Mouse (Mus musculus) liver, adult (tissue): ENCODE data around the gene Meis1.
A peak's percentile ranks its signal among the peaks of the same experiment; 100 is the strongest.

Experiments
- GATA4 ChIP-seq: IDR thresholded peaks from 2 replicates; pipeline ENCODE4 v1.6.1; 2014; ENCODE audit warnings: mild to moderate bottlenecking, low read length; ENCODE audit not compliant: insufficient replicate concordance

Gene Meis1

DNA sequence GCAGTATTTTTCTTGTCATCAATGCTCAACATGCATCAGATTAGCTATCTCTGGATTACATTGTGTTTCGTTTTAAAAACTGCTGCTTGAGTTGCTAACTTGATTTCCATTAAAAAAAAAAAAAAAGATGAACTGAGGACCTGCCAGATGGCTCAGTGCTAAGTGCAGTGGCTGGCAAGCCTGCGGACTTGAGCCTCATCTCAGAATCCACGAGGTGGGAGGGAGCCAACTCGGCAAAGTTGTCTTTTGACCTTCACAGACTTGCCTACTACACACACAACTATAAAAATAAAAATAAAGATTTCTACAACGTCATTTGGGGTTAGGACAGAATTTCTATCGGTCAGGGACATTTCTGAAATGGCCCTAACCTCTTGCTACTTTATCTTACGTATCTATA, 62.8 kb downstream of the Meis1 start:
- TF ChIP-seq GATA4 = no peak

DNA sequence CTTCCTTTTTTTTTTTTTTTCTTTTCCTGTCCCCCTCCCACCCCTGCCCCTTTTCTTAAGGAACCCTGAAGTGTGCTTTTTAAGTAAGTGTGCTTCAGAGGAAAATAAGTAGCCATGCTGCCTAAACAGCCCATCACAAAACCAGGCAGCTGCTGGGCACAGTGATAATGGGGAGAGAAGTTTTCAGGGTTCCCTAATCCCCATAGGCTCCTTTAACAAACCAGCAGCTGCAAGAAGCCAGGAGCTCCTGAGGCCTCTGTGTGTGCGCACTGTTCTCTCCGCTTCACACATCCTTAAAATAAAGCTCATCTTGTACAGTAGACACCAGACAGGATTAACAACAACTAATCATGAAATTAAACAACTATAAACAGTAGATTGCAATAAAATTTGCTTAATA, 63.9 kb downstream of the Meis1 start:
- no peak for TF ChIP-seq GATA4

DNA sequence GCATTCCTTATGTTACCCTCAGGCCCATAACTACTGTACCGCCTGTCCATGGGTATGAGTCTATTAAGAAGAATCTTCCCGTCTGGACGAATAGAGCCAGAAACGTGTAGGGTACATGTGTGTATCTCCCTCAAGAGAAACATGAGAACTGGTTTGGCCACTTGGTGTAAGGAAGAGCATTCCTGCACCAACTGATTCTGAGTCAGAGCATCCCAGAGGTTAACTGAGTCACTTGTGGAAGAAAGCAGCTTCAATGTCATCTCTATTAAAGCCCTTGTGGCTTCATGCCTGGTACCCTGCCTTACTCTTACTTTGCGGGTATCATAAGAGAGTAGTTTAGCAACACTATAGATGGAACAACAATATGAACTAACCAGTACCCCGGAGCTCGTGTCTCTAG, 64.9 kb downstream of the Meis1 start:
- TF ChIP-seq GATA4 = no peak

DNA sequence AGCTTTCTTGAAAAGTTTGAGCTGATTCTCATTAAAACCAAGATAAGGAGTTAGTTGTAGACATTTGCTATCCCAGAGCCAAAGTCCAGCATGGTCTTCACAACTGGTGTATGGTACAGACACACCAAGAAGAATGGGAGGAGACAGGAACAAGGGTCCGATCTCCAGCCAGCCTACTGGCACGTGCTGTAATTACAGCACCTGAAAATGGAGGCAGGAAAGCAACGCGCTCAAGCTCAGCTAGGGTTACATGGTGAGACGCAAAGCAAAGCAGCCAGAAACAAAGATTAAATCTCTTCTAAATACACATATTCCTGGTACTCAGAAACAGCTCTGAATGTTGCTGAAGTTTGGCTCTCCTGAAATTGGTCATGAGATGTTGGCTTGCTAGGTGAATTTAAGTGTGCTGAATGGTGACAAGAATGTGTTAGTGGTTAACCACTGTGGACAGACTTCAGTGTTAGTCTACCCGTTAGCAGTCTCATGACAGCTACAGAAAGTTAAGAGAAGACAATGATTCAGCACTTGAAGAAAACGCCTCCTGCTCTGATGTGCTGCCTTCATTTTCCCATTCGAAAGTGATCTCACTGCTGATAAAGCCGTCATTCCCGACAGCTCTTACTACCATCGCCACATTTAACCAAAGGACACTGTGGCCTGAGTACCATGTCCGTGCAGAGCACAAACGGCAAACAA, 70.0 kb downstream of the Meis1 start:
- TF ChIP-seq GATA4 = no peak

DNA sequence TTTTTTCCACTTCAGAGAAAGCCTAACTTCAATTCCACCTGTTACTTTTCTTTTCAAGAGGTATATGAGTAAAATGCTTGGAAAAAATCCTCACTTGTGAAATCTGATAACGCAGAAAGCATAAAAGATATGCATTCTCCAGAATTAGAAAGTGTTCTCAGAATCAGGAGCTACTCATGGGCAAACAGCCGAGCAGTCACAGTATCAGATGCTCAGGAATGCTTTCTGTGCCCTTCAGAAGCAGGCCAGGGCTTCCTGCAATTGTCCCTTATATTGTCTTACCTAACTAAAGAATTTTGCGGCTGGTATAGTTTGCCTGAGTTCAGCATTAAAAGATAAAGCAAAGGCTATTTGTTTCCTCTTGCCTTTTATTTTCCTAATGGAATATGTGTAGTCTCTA, 71.4 kb downstream of the Meis1 start:
- TF ChIP-seq GATA4 = peak; percentile 61; the same call in 1 of the 2 replicates

DNA sequence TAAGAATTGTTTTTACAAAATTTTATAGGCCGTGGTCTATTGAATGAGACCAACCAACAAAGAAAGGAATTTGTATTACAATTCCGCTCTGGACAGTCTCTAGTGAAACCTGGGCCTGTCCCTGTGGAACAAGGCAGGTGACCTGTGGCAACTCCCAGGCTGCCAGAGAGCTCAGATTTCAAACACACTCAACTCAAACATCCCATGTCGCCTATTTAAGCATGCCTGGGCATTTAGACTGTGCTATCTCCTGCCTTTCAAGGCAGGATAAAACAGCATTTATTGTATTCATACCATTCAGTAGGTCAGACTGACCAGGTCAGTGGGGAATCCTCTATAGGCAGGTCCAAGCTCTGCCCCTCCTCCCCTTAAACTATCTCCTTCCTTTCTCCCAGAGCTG, 73.0 kb downstream of the Meis1 start:
- no peak for TF ChIP-seq GATA4

DNA sequence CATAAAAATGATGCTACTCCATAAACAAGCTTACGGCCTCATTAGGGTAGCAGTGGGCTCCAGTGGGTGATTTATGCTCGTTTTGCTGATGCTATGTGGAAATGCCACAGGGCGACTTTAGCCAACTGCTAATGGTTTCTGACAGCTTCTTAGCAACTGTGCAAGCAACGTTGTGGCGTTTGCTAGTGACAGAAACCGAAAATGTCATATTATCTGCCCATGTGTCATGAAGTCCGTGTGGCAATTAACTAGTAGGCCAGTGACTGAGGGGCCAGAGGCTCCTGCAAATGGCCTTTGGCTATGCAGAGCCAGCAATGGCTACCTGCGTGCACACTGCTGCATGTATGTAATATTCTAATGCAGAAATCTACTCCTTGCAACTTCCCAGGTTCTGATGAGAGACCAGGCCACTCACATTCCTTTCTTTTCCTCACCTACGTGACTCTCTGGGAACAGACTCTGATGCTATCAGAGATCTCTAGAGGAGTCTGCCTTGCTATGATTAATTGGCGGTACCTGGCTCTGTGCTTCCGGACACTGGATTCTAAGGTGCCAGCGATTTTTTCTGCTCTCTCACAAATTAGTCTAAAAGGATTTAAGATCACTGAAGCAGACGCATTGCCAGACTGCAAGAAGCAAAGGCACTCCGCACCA, 73.7 kb downstream of the Meis1 start:
- TF ChIP-seq GATA4 = no peak

DNA sequence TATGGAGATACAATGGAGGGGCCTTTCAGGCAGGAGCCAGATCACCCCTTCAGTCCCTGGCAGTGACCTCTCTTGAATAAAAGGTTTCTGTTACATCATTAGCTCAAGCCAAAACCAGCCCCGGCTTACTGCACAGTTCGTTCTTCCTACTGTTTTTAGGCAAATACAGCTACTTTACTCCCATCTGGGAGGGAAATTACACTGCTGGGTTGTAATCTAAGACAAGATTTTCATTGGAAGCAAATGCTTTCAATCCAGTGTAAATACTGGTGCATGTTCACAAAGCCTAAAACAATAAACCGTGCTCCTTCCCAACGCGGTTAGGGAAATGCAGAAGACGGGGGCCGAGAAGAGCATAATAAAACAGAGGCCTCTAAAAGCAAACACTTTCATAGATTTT, 74.6 kb downstream of the Meis1 start:
- TF ChIP-seq GATA4 = no peak

DNA sequence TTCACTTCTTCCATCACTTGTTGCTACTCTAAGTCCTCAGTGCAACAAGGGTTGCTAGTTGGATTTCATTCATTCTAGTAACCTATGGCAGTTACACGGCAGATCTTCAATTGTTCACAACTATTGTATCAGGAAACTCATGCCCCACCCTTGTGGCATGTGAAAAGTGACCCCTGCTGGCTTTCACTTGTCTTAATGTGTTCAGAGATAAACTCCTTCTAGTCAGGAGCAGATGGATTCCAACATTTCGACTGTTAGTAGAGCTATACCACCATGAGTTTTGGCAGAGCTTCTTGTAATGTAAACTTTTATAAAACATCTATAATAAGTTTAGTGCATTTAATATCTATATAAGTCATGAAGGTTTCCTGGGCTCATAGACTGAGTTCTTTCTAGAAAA, 75.8 kb downstream of the Meis1 start:
- TF ChIP-seq GATA4 = no peak

DNA sequence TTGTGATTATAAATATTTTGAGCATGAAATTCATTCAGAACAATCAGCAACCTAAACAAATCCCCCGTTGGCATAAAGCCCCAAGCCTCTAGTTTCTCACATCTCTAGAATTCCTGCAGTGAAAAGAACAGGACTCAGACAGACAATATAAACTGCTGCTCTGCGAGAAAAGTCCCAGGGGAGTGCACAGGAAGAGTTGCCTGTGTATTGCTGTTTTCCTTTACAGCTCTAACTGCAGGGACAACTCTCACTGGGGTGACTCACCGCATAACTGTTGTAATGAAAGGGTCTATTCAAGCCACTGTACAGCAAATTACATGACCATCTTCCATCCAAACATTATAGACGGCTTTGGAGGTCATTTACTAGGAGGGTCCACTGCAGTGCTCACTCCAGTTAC, 77.9 kb downstream of the Meis1 start:
- TF ChIP-seq GATA4 = no peak

DNA sequence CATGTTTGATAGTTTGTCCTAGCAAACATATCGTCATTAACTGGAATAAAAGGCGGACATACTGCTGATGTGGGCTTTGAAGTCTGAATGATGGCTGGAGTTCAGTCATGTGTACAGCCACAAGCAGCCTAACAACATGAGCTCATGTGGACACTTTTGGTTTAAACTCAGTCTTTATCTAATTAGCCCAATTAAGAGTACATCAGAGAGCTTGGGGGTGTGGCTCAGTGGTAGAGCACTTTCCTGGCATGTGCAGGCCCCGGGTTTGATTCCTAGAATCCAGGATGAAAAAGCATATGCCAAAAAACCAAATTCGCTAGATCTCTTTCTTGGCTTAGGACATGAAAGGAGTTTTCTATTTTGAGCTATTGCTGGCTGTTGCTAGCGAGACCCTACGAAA, 83.9 kb downstream of the Meis1 start:
- TF ChIP-seq GATA4 = no peak

DNA sequence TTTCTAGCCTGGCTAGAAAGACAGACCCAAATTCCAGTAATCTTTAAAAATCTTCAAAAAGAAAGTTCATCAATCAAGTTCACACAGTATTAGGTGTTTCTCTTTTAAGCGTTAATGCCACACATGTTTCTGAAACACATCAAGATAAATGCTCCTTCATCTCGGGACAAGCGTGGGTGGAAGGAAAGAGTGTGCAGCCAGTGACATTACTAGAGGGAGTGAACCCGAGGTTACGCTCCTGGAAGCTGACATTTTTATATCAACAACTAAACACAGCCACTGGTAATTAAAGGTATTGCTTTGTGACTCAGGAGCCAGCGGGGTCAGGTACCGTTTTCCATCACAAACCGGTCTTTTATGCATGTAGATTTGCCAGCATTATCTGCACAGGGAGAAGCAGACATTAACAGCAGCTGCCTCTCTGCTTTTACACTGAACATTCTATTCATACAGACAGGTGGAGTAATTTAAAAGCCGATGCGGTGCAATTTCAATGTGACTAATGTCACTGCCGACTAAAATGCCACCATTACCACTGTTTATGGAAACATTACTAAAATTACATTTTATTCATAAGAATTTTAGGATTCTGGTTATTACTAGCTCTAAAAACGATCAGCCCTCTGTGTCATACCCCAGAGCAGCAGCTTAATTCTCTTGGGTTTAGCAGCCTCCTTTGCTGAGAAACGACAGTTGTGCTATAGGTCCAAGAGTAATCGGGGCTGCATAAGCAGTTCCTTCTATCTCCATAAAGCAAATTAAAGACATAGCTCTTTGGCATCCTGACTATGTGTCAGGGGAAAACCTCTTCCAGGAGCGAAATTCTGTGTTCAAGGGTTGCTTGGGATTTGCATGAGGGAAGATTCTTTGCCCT, 87.5 kb downstream of the Meis1 start:
- no peak for TF ChIP-seq GATA4

DNA sequence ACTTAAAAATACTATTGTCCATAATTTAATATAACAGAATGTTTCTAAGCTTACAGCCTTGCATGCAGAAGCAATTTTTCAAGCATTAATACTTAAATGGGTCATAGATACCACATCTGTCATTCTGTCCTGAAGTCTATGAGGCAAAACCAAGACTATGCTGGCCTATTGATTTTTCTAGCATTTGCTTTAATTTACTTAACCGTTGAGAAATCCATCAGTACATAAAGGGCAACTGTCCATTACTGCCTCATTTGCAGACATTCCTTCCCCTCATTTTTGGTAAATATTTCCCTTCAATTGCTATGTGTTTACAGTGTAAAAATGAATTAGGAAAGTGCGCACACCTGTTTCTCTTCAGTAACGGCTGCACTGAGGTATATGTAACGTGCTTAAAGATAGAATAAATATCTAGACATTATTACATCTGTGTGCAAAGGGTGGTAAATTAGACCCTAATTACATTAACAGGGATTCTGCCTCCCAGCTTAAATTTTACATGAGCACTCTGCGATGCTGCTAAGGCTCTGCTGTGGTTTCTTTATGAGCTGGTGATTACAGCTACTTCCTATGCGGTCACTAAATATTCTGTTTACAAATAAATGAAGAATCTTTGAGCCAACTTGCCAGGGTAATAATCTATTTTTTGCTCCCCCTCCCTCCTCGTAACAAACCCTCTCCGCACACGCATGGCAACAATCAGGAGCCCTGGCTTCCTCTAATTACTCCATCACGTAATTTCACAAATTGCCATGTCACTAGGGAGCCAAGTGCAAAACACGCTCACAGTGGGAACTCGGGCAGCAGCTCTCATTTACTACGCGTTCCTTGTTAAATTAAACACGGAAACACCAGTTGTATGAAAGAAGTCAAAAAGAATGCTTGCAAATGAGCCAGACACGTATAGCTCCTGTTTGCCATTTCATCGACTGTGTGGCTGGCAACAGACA, 88.7 kb downstream of the Meis1 start:
- TF ChIP-seq GATA4 = no peak

DNA sequence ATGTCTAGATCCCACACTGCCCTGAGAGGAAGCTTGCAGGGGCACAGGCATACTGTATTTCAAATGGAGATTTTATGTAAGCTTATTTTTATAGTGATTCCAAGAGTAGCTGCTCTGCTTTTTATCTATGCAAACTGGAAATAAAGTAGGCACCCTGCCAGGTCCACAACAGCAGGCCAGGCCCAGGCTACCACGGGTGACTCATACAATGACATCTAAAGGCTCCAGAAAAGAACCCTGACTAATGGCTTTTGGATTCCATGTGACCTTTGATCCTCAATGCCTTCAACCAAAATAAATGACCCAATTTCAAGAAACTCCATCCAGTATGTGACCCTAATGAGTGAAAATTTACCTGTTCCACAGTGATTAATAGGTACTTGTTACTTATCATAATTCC, 91.4 kb downstream of the Meis1 start:
- no peak for TF ChIP-seq GATA4

DNA sequence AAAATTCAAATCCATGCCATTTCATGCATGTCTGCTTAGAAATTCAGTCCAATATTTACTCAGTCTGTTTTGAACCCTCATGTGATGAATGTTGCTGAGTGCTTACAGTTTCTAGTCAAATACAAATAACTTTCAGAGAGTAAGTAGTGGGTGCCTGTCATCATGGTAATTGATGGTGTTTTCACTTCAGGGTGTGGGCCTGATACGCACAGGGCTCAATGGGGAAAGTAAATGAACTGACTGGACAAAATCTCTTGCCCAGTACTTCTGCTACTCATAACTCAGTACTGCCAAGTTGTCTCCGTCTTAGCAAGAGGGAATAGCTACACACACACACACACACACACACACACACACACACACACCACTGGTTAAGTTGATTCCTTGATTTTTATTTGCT, 92.0 kb downstream of the Meis1 start:
- no peak for TF ChIP-seq GATA4
